Mouse (Mus musculus) forebrain, embryonic 15.5 days (tissue): Measurements from ENCODE around the gene Efl1. TPM values are rescaled to one million over a fixed set of nuclear protein-coding genes. Genes with fewer than 3 reads are reported as not detected.

Experiments used
- polyA plus RNA-seq: library from polyadenylated mRNA; unstranded; fragments of >200 nt; fragmentation: Nextera tagmentation; extraction: Ambion mirVana; gene quantifications from 2 replicates; pipeline ENCODE4 v1.2.1, GENCODE M21; 2015

The Efl1 gene
- polyA plus RNA-seq, 1 experiment from 2014 or later = 21.4 TPM

Other genes starting within 250 kb of the Efl1 start
- 17.6 and 21.4 TPM in 2 replicates for gene Saxo2, start 86 bp upstream of the Efl1 start, polyA plus RNA-seq
- gene Mex3b, start 218.7 kb downstream of the Efl1 start, polyA plus RNA-seq = 50.2 and 51.2 TPM in 2 replicates